Mouse (Mus musculus) heart, embryonic 15.5 days (tissue): ENCODE results near the gene Slc6a21. TPM values are rescaled to one million over a fixed set of nuclear protein-coding genes. Genes with fewer than 3 reads are reported as not detected.

Experiments
- ATAC-seq: fragments of 200-750 bp; cut with Nextera tagmentation; replicated peaks from 2 replicates; pipeline ENCODE4 v1.8.0; 2017; ENCODE audit warnings: low read depth, moderate TSS enrichment; ENCODE audit not compliant: insufficient number of reproducible peaks, insufficient read depth, low FRiP score
- H3K27ac ChIP-seq: fragments of 300-500 bp; sonication (generic); 2 replicates; pipeline ENCODE4 v1.5.1; 2015; ENCODE audit warnings: mild to moderate bottlenecking, inconsistent platforms
- H3K27me3 ChIP-seq: fragments of 300-500 bp; sonication (generic); 2 replicates; pipeline ENCODE4 v1.6.1; 2015; ENCODE audit warnings: inconsistent platforms
- H3K36me3 ChIP-seq: fragments of 300-500 bp; sonication (generic); 2 replicates; pipeline ENCODE4 v1.6.1; 2015; ENCODE audit warnings: mild to moderate bottlenecking, inconsistent platforms
- H3K4me1 ChIP-seq: fragments of 300-500 bp; sonication (generic); replicated peaks from 2 replicates; pipeline ENCODE4 v1.6.1; 2015; ENCODE audit warnings: inconsistent platforms
- H3K4me2 ChIP-seq: fragments of 300-500 bp; sonication (generic); 2 replicates; pipeline ENCODE4 v1.6.1; 2015; ENCODE audit warnings: inconsistent platforms, mild to moderate bottlenecking, moderate library complexity
- H3K4me3 ChIP-seq: fragments of 300-500 bp; sonication (generic); 2 replicates; pipeline ENCODE4 v1.5.1; 2015; ENCODE audit warnings: mild to moderate bottlenecking, inconsistent platforms
- H3K9ac ChIP-seq: fragments of 300-500 bp; sonication (generic); 2 replicates; pipeline ENCODE4 v1.6.1; 2015; ENCODE audit warnings: mild to moderate bottlenecking, inconsistent platforms
- H3K9me3 ChIP-seq: fragments of 300-500 bp; sonication (generic); replicated peaks from 2 replicates; pipeline ENCODE4 v1.6.1; 2016; ENCODE audit warnings: inconsistent platforms
- WGBS: fragments of 180-500 bp; shearing (Covaris S2); methylation state at CpG from one replicate; pipeline ENCODE4 v1.1.7; 2015; ENCODE audit warnings: mixed read lengths; 5-methylcytosine and 5-hydroxymethylcytosine counted together
- polyA plus RNA-seq: library from polyadenylated mRNA; unstranded; fragments of >200 nt; fragmentation: Nextera tagmentation; extraction: Ambion mirVana; gene quantifications from 2 replicates; pipeline ENCODE4 v1.2.1, GENCODE M21; 2015

Gene Slc6a21
- polyA plus RNA-seq, 1 experiment from 2014 or later, result not detected

GRCm38 (mm10) chr7:45316536-45316935, 39.2 kb downstream of the Slc6a21 start:
- H3K27me3 ChIP-seq, result no peaks in the 10 kb centered on the region
- 90% methylated on average over 14 of the region's 14 CpGs for WGBS
- H3K9me3 ChIP-seq, result no peaks in the 10 kb centered on the region
- no peak overlapping the region for H3K9ac ChIP-seq
- peaks cover 6% of the 10 kb centered on the region for H3K4me1 ChIP-seq
- H3K4me2 ChIP-seq, result no peak overlapping the region
- no peak for ATAC-seq
- H3K36me3 ChIP-seq, result peaks cover 33% of the 10 kb centered on the region
- H3K27ac ChIP-seq, result no peak overlapping the region
- H3K4me3 ChIP-seq, result no peak overlapping the region

GRCm38 (mm10) chr7:45322245-45322644, 44.9 kb downstream of the Slc6a21 start:
- no peak for ATAC-seq
- peaks cover 47% of the 10 kb centered on the region for H3K36me3 ChIP-seq
- H3K9ac ChIP-seq, result no peak overlapping the region
- no peaks in the 10 kb centered on the region for H3K27me3 ChIP-seq
- H3K9me3 ChIP-seq, result no peaks in the 10 kb centered on the region
- no peak overlapping the region for H3K4me2 ChIP-seq
- no peaks in the 10 kb centered on the region for H3K4me1 ChIP-seq
- WGBS, result 81% methylated on average over 4 of the region's 4 CpGs
- H3K27ac ChIP-seq, result no peak overlapping the region
- H3K4me3 ChIP-seq, result no peak overlapping the region

GRCm38 (mm10) chr7:45323069-45323468, 45.8 kb downstream of the Slc6a21 start:
- H3K27me3 ChIP-seq, result no peaks in the 10 kb centered on the region
- WGBS, result 85% methylated on average over 5 of the region's 5 CpGs
- H3K27ac ChIP-seq, result no peak overlapping the region
- H3K4me2 ChIP-seq, result no peak overlapping the region
- H3K9me3 ChIP-seq, result no peaks in the 10 kb centered on the region
- H3K4me1 ChIP-seq, result peaks cover 3% of the 10 kb centered on the region; the same call in 1 of the 2 replicates
- H3K36me3 ChIP-seq, result peaks cover 43% of the 10 kb centered on the region
- no peak overlapping the region for H3K4me3 ChIP-seq
- no peak overlapping the region for H3K9ac ChIP-seq
- ATAC-seq, result no peak

- Histone ChIP-seq H3K4me3 (no peak overlapping the region), H3K4me2 (no peak overlapping the region), H3K9ac (no peak overlapping the region), H3K36me3 (peaks cover 31% of the 10 kb centered on the region), H3K9me3 (no peaks in the 10 kb centered on the region), H3K27ac (no peak overlapping the region), H3K27me3 (no peaks in the 10 kb centered on the region), H3K4me1 (peaks cover 9% of the 10 kb centered on the region)
- ATAC-seq, result no peak
Measured at GRCm38 (mm10) chr7:45325800-45326199, 48.5 kb downstream of the Slc6a21 start.

- H3K4me2 ChIP-seq, result peak overlapping the region; percentile 31
Measured at GRCm38 (mm10) chr7:45328841-45329475, 51.6 kb downstream of the Slc6a21 start.

GRCm38 (mm10) chr7:45331502-45331901, 54.2 kb downstream of the Slc6a21 start:
- 72% methylated on average over 6 of the region's 6 CpGs for WGBS
- H3K4me2 ChIP-seq, result no peak overlapping the region
- peaks cover 48% of the 10 kb centered on the region for H3K4me1 ChIP-seq
- no peak for ATAC-seq
- no peaks in the 10 kb centered on the region for H3K27me3 ChIP-seq
- H3K9me3 ChIP-seq, result no peaks in the 10 kb centered on the region
- H3K4me3 ChIP-seq, result no peak overlapping the region
- no peak overlapping the region for H3K27ac ChIP-seq
- peaks cover under 1% of the 10 kb centered on the region; the same call in 1 of the 2 replicates for H3K36me3 ChIP-seq
- H3K9ac ChIP-seq, result no peak overlapping the region

More at GRCm38 (mm10) chr7:45328841-45329475, 51.6 kb downstream of the Slc6a21 start:
- Histone ChIP-seq H3K36me3 (peaks cover 20% of the 10 kb centered on the region), H3K27me3 (no peaks in the 10 kb centered on the region), H3K9ac (no peak overlapping the region), H3K4me1 (peaks cover 28% of the 10 kb centered on the region), H3K27ac (peak overlapping the region; percentile 87), H3K4me3 (no peak overlapping the region), H3K9me3 (no peaks in the 10 kb centered on the region)
- ATAC-seq, result no peak
- WGBS, result 53% methylated on average over 13 of the region's 13 CpGs

GRCm38 (mm10) chr7:45332685-45333425, 55.5 kb downstream of the Slc6a21 start:
- 0 out of 2 replicates have a peak, but pooled peaks cover under 1% of the 10 kb centered on the region for H3K27me3 ChIP-seq
- peak overlapping the region; percentile 96 for H3K27ac ChIP-seq
- peak; percentile 49 for ATAC-seq
- WGBS, result 1% methylated on average over 22 of the region's 22 CpGs
- H3K4me2 ChIP-seq, result peak overlapping the region; percentile 94
- no peaks in the 10 kb centered on the region for H3K9me3 ChIP-seq
- H3K4me1 ChIP-seq, result peaks cover 53% of the 10 kb centered on the region
- peak overlapping the region; percentile 85 for H3K9ac ChIP-seq
- H3K4me3 ChIP-seq, result peak overlapping the region; percentile 86
- H3K36me3 ChIP-seq, result no peaks in the 10 kb centered on the region

- H3K9ac ChIP-seq, result peak within 1 kb of the TSS; percentile 85
- H3K4me2 ChIP-seq, result peak within 1 kb of the TSS; percentile 94
- H3K36me3 ChIP-seq, result no peaks in the 10 kb centered on the region
- H3K9me3 ChIP-seq, result no peaks in the 10 kb centered on the region
- 0 out of 2 replicates have a peak, but pooled peaks cover 5% of the 10 kb centered on the region for H3K27me3 ChIP-seq
- under 1% methylated on average over 38 of the region's 38 CpGs for WGBS
- peaks cover 60% of the 10 kb centered on the region for H3K4me1 ChIP-seq
- peak within 1 kb of the TSS; percentile 86 for H3K4me3 ChIP-seq
- H3K27ac ChIP-seq, result peak within 1 kb of the TSS; percentile 96
- peak; percentile 72 for ATAC-seq
Measured at GRCm38 (mm10) chr7:45333431-45333982, 56.2 kb downstream of the Slc6a21 start, which contains the start of gene Trpm4. Gene Trpm4, minus strand, starts transcription at chr7:45333780.

- WGBS, result 34% methylated on average over 3 of the region's 3 CpGs
- H3K9me3 ChIP-seq, result no peaks in the 10 kb centered on the region
- ATAC-seq, result peak; percentile 29
- peak overlapping the region; percentile 94 for H3K4me2 ChIP-seq
- H3K27me3 ChIP-seq, result 0 out of 2 replicates have a peak, but pooled peaks cover 5% of the 10 kb centered on the region
- no peaks in the 10 kb centered on the region for H3K36me3 ChIP-seq
- peak overlapping the region; percentile 85; the same call in 1 of the 2 replicates for H3K9ac ChIP-seq
- H3K27ac ChIP-seq, result peak overlapping the region; percentile 96
- peaks cover 65% of the 10 kb centered on the region for H3K4me1 ChIP-seq
- H3K4me3 ChIP-seq, result peak overlapping the region; percentile 9
Measured at GRCm38 (mm10) chr7:45334605-45335004, 57.3 kb downstream of the Slc6a21 start.

- Histone ChIP-seq H3K4me3 (peak within 1 kb of the TSS; percentile 86), H3K9me3 (no peaks in the 10 kb centered on the region), H3K36me3 (no peaks in the 10 kb centered on the region), H3K4me1 (peaks cover 70% of the 10 kb centered on the region), H3K27me3 (0 out of 2 replicates have a peak, but pooled peaks cover 5% of the 10 kb centered on the region), H3K4me2 (peak within 1 kb of the TSS; percentile 94), H3K9ac (peak within 1 kb of the TSS; percentile 85; the same call in 1 of the 2 replicates), H3K27ac (peak within 1 kb of the TSS; percentile 96)
- ATAC-seq, result peak; percentile 67
- WGBS, result 22% methylated on average over 5 of the region's 5 CpGs
Measured at GRCm38 (mm10) chr7:45335056-45335455, 57.7 kb downstream of the Slc6a21 start, which contains the start of gene Hrc. Gene Hrc, plus strand, starts transcription at chr7:45335290.

GRCm38 (mm10) chr7:45336319-45336718, 59.0 kb downstream of the Slc6a21 start:
- H3K36me3 ChIP-seq, result no peaks in the 10 kb centered on the region
- 89% methylated on average over 4 of the region's 4 CpGs for WGBS
- 0 out of 2 replicates have a peak, but pooled peaks cover 5% of the 10 kb centered on the region for H3K27me3 ChIP-seq
- H3K4me3 ChIP-seq, result no peak overlapping the region
- peak overlapping the region; percentile 87; the same call in 1 of the 2 replicates for H3K4me2 ChIP-seq
- no peak overlapping the region for H3K27ac ChIP-seq
- H3K9me3 ChIP-seq, result no peaks in the 10 kb centered on the region
- H3K4me1 ChIP-seq, result peaks cover 77% of the 10 kb centered on the region
- H3K9ac ChIP-seq, result no peak overlapping the region
- no peak for ATAC-seq
